Mouse (Mus musculus) heart, embryonic 15.5 days (tissue): Measurements from ENCODE around the gene Tmem86b. TPM values are rescaled to one million over a fixed set of nuclear protein-coding genes. Genes with fewer than 3 reads are reported as not detected.

Source experiments
- ATAC-seq: fragments of 200-750 bp; cut with Nextera tagmentation; replicated peaks from 2 replicates; pipeline ENCODE4 v1.8.0; 2017; ENCODE audit warnings: low read depth, moderate TSS enrichment; ENCODE audit not compliant: insufficient number of reproducible peaks, insufficient read depth, low FRiP score
- H3K27ac ChIP-seq: fragments of 300-500 bp; sonication (generic); 2 replicates; pipeline ENCODE4 v1.5.1; 2015; ENCODE audit warnings: mild to moderate bottlenecking, inconsistent platforms
- H3K27me3 ChIP-seq: fragments of 300-500 bp; sonication (generic); 2 replicates; pipeline ENCODE4 v1.6.1; 2015; ENCODE audit warnings: inconsistent platforms
- H3K36me3 ChIP-seq: fragments of 300-500 bp; sonication (generic); 2 replicates; pipeline ENCODE4 v1.6.1; 2015; ENCODE audit warnings: mild to moderate bottlenecking, inconsistent platforms
- H3K4me1 ChIP-seq: fragments of 300-500 bp; sonication (generic); replicated peaks from 2 replicates; pipeline ENCODE4 v1.6.1; 2015; ENCODE audit warnings: inconsistent platforms
- H3K4me2 ChIP-seq: fragments of 300-500 bp; sonication (generic); 2 replicates; pipeline ENCODE4 v1.6.1; 2015; ENCODE audit warnings: inconsistent platforms, mild to moderate bottlenecking, moderate library complexity
- H3K4me3 ChIP-seq: fragments of 300-500 bp; sonication (generic); 2 replicates; pipeline ENCODE4 v1.5.1; 2015; ENCODE audit warnings: mild to moderate bottlenecking, inconsistent platforms
- H3K9ac ChIP-seq: fragments of 300-500 bp; sonication (generic); 2 replicates; pipeline ENCODE4 v1.6.1; 2015; ENCODE audit warnings: mild to moderate bottlenecking, inconsistent platforms
- H3K9me3 ChIP-seq: fragments of 300-500 bp; sonication (generic); replicated peaks from 2 replicates; pipeline ENCODE4 v1.6.1; 2016; ENCODE audit warnings: inconsistent platforms
- WGBS: fragments of 180-500 bp; shearing (Covaris S2); methylation state at CpG from one replicate; pipeline ENCODE4 v1.1.7; 2015; ENCODE audit warnings: mixed read lengths; 5-methylcytosine and 5-hydroxymethylcytosine counted together
- polyA plus RNA-seq: library from polyadenylated mRNA; unstranded; fragments of >200 nt; fragmentation: Nextera tagmentation; extraction: Ambion mirVana; gene quantifications from 2 replicates; pipeline ENCODE4 v1.2.1, GENCODE M21; 2015

Gene Tmem86b
- 1.5 and 1.6 TPM in 2 replicates for polyA plus RNA-seq

GRCm38 (mm10) chr7:4631031-4631430 is at the start of gene Tmem86b:
Gene Tmem86b (minus strand): TSS chr7:4631422.
- H3K36me3 ChIP-seq = peaks cover 60% of the 10 kb centered on the region
- no peak within 1 kb of the TSS for H3K4me3 ChIP-seq
- no peak within 1 kb of the TSS for H3K4me2 ChIP-seq
- H3K27ac ChIP-seq = no peak within 1 kb of the TSS
- H3K9ac ChIP-seq = no peak within 1 kb of the TSS
- H3K9me3 ChIP-seq = no peaks in the 10 kb centered on the region
- ATAC-seq = no peak
- WGBS = 81% methylated on average over 4 of the region's 4 CpGs
- no peaks in the 10 kb centered on the region for H3K4me1 ChIP-seq
- H3K27me3 ChIP-seq = no peaks in the 10 kb centered on the region

- Histone ChIP-seq H3K4me2 (no peak overlapping the region), H3K9ac (no peak overlapping the region), H3K4me1 (peaks cover 8% of the 10 kb centered on the region), H3K27ac (no peak overlapping the region), H3K9me3 (no peaks in the 10 kb centered on the region), H3K36me3 (peaks cover 28% of the 10 kb centered on the region), H3K27me3 (no peaks in the 10 kb centered on the region), H3K4me3 (no peak overlapping the region)
- 73% methylated on average over 7 of the region's 7 CpGs for WGBS
- ATAC-seq = no peak
These were observed 44.0 kb upstream of the Tmem86b start for GRCm38 (mm10) chr7:4675200-4675599.

GRCm38 (mm10) chr7:4674114-4674731 is 43.0 kb upstream of the Tmem86b start:
- no peak overlapping the region for H3K9ac ChIP-seq
- 89% methylated on average over 12 of the region's 12 CpGs for WGBS
- no peak for ATAC-seq
- H3K4me2 ChIP-seq = no peak overlapping the region
- no peak overlapping the region for H3K4me3 ChIP-seq
- peaks cover 8% of the 10 kb centered on the region for H3K4me1 ChIP-seq
- H3K36me3 ChIP-seq = peaks cover 22% of the 10 kb centered on the region
- H3K27me3 ChIP-seq = no peaks in the 10 kb centered on the region
- H3K9me3 ChIP-seq = no peaks in the 10 kb centered on the region
- no peak overlapping the region for H3K27ac ChIP-seq

GRCm38 (mm10) chr7:4671956-4672355 is 40.7 kb upstream of the Tmem86b start:
- 68% methylated on average over 4 of the region's 4 CpGs for WGBS
- H3K4me2 ChIP-seq = no peak overlapping the region
- H3K36me3 ChIP-seq = peaks cover 29% of the 10 kb centered on the region

GRCm38 (mm10) chr7:4670655-4671255 is 39.5 kb upstream of the Tmem86b start:
- 84% methylated on average over 8 of the region's 8 CpGs for WGBS
- H3K27ac ChIP-seq = no peak overlapping the region
- H3K4me3 ChIP-seq = no peak overlapping the region
- ATAC-seq = no peak
- H3K9ac ChIP-seq = no peak overlapping the region
- no peaks in the 10 kb centered on the region for H3K9me3 ChIP-seq
- peaks cover 37% of the 10 kb centered on the region for H3K36me3 ChIP-seq
- H3K4me2 ChIP-seq = no peak overlapping the region
- peaks cover 8% of the 10 kb centered on the region for H3K4me1 ChIP-seq
- H3K27me3 ChIP-seq = no peaks in the 10 kb centered on the region

More at GRCm38 (mm10) chr7:4671956-4672355, 40.7 kb upstream of the Tmem86b start:
- H3K4me1 ChIP-seq = peaks cover 8% of the 10 kb centered on the region
- no peaks in the 10 kb centered on the region for H3K9me3 ChIP-seq
- H3K27ac ChIP-seq = peak overlapping the region; percentile 74
- H3K9ac ChIP-seq = no peak overlapping the region
- no peak overlapping the region for H3K4me3 ChIP-seq
- H3K27me3 ChIP-seq = no peaks in the 10 kb centered on the region
- ATAC-seq = peak; percentile 74; the same call in 1 of the 2 replicates

GRCm38 (mm10) chr7:4669156-4669555 is 37.9 kb upstream of the Tmem86b start:
- Histone ChIP-seq H3K4me2 (no peak overlapping the region), H3K9me3 (no peaks in the 10 kb centered on the region), H3K36me3 (peaks cover 44% of the 10 kb centered on the region), H3K4me1 (peaks cover 8% of the 10 kb centered on the region), H3K27me3 (no peaks in the 10 kb centered on the region), H3K9ac (no peak overlapping the region), H3K27ac (no peak overlapping the region), H3K4me3 (no peak overlapping the region)
- WGBS = 91% methylated on average over 9 of the region's 9 CpGs
- no peak for ATAC-seq

- H3K9me3 ChIP-seq = no peaks in the 10 kb centered on the region
These were observed 37.3 kb upstream of the Tmem86b start for GRCm38 (mm10) chr7:4668506-4668905.

GRCm38 (mm10) chr7:4666871-4667270 is 35.6 kb upstream of the Tmem86b start:
- Histone ChIP-seq H3K9ac (no peak overlapping the region), H3K9me3 (no peaks in the 10 kb centered on the region), H3K27ac (no peak overlapping the region), H3K4me2 (no peak overlapping the region), H3K36me3 (peaks cover 50% of the 10 kb centered on the region), H3K4me1 (peaks cover 3% of the 10 kb centered on the region; the same call in 1 of the 2 replicates), H3K27me3 (no peaks in the 10 kb centered on the region), H3K4me3 (no peak overlapping the region)
- WGBS = 94% methylated on average over 5 of the region's 5 CpGs
- no peak for ATAC-seq

More at GRCm38 (mm10) chr7:4668506-4668905, 37.3 kb upstream of the Tmem86b start:
- Histone ChIP-seq H3K27me3 (no peaks in the 10 kb centered on the region), H3K4me3 (no peak overlapping the region), H3K9ac (no peak overlapping the region), H3K4me2 (no peak overlapping the region), H3K36me3 (peaks cover 47% of the 10 kb centered on the region), H3K27ac (no peak overlapping the region), H3K4me1 (peaks cover 8% of the 10 kb centered on the region)
- 92% methylated on average over 8 of the region's 8 CpGs for WGBS
- no peak for ATAC-seq

- H3K9me3 ChIP-seq = no peaks in the 10 kb centered on the region
- H3K9ac ChIP-seq = no peak overlapping the region
- WGBS = 84% methylated on average over 2 of the region's 2 CpGs
- no peak overlapping the region for H3K27ac ChIP-seq
- no peak for ATAC-seq
- peaks cover 6% of the 10 kb centered on the region for H3K4me1 ChIP-seq
- no peaks in the 10 kb centered on the region for H3K27me3 ChIP-seq
- H3K4me2 ChIP-seq = no peak overlapping the region
- H3K36me3 ChIP-seq = peaks cover 39% of the 10 kb centered on the region
- no peak overlapping the region for H3K4me3 ChIP-seq
These were observed 32.5 kb upstream of the Tmem86b start for GRCm38 (mm10) chr7:4663742-4664141.

GRCm38 (mm10) chr7:4663179-4663578 is 32.0 kb upstream of the Tmem86b start:
- no peaks in the 10 kb centered on the region for H3K9me3 ChIP-seq
- no peak overlapping the region for H3K4me2 ChIP-seq
- H3K4me3 ChIP-seq = no peak overlapping the region
- ATAC-seq = no peak
- H3K27me3 ChIP-seq = no peaks in the 10 kb centered on the region
- WGBS = 74% methylated on average over 8 of the region's 8 CpGs
- peaks cover 6% of the 10 kb centered on the region for H3K4me1 ChIP-seq
- H3K27ac ChIP-seq = no peak overlapping the region
- H3K36me3 ChIP-seq = peaks cover 34% of the 10 kb centered on the region
- no peak overlapping the region for H3K9ac ChIP-seq

- H3K4me1 ChIP-seq = peaks cover 27% of the 10 kb centered on the region
- H3K27me3 ChIP-seq = no peaks in the 10 kb centered on the region
- H3K9ac ChIP-seq = no peak overlapping the region
- peak overlapping the region; percentile 96 for H3K27ac ChIP-seq
- no peaks in the 10 kb centered on the region for H3K9me3 ChIP-seq
- H3K4me2 ChIP-seq = peak overlapping the region; percentile 86
- H3K4me3 ChIP-seq = peak overlapping the region; percentile 94
- WGBS = 70% methylated on average over 3 of the region's 3 CpGs
- no peak for ATAC-seq
- H3K36me3 ChIP-seq = peaks cover 15% of the 10 kb centered on the region
These were observed 28.8 kb upstream of the Tmem86b start for GRCm38 (mm10) chr7:4659911-4660443.
